Mouse (Mus musculus): Measurements from ENCODE around the gene Copa. TPM values are rescaled to one million over a fixed set of nuclear protein-coding genes. Genes with fewer than 3 reads are reported as not detected.

The Copa gene
- polyA plus RNA-seq, 1 experiment = 163 TPM

- peaks cover 42% of the 10 kb centered on the region for H3K36me3 ChIP-seq (ENCODE audit: control insufficient read depth, insufficient read depth, low read length, poor library complexity, severe bottlenecking)
- H3K4me3 ChIP-seq (ENCODE audit: low read depth, low read length) = no peak overlapping the region
- TF ChIP-seq EP300 (IDR thresholded peaks at IDR 0.05; ENCODE audit: insufficient read depth, low read depth, low read length) (no peak), CTCF (IDR thresholded peaks at IDR 0.05; ENCODE audit: low read depth, low read length) (no peak), POLR2A (IDR thresholded peaks at IDR 0.05; ENCODE audit: insufficient read depth, low read length) (no peak)
- H3K4me1 ChIP-seq (ENCODE audit: control insufficient read depth, insufficient read depth, low read length) = peaks cover 2% of the 10 kb centered on the region
- H3K27me3 ChIP-seq (ENCODE audit: control insufficient read depth, insufficient read depth, low read length, poor library complexity, severe bottlenecking) = no peaks in the 10 kb centered on the region
- H3K9me3 ChIP-seq (replicated peaks; ENCODE audit: control insufficient read depth, insufficient read depth, low read length, poor library complexity, severe bottlenecking) = no peaks in the 10 kb centered on the region
- no peak overlapping the region for H3K9ac ChIP-seq (ENCODE audit: low read depth, poor library complexity, severe bottlenecking)
- H3K27ac ChIP-seq (ENCODE audit: insufficient read depth, low read length) = no peak overlapping the region
These were observed 46.2 kb downstream of the Copa start for GRCm38 (mm10) chr1:172128563-172128962.

GRCm38 (mm10) chr1:172129108-172129507, 46.8 kb downstream of the Copa start:
- H3K9me3 ChIP-seq (replicated peaks; ENCODE audit: control insufficient read depth, insufficient read depth, low read length, poor library complexity, severe bottlenecking) = no peaks in the 10 kb centered on the region
- H3K36me3 ChIP-seq (ENCODE audit: control insufficient read depth, insufficient read depth, low read length, poor library complexity, severe bottlenecking) = peaks cover 47% of the 10 kb centered on the region
- no peaks in the 10 kb centered on the region for H3K27me3 ChIP-seq (ENCODE audit: control insufficient read depth, insufficient read depth, low read length, poor library complexity, severe bottlenecking)
- no peak overlapping the region for H3K27ac ChIP-seq (ENCODE audit: insufficient read depth, low read length)
- H3K4me1 ChIP-seq (ENCODE audit: control insufficient read depth, insufficient read depth, low read length) = peaks cover 2% of the 10 kb centered on the region
- no peak overlapping the region for H3K4me3 ChIP-seq (ENCODE audit: low read depth, low read length)
- H3K9ac ChIP-seq (ENCODE audit: low read depth, poor library complexity, severe bottlenecking) = no peak overlapping the region
- TF ChIP-seq CTCF (IDR thresholded peaks at IDR 0.05; ENCODE audit: low read depth, low read length) (peak; percentile 57), POLR2A (IDR thresholded peaks at IDR 0.05; ENCODE audit: insufficient read depth, low read length) (no peak)

- H3K36me3 ChIP-seq (ENCODE audit: control insufficient read depth, insufficient read depth, low read length, poor library complexity, severe bottlenecking) = peaks cover 54% of the 10 kb centered on the region
These were observed 47.5 kb downstream of the Copa start for GRCm38 (mm10) chr1:172129780-172130179.

GRCm38 (mm10) chr1:172132319-172132718, 50.0 kb downstream of the Copa start:
- Histone ChIP-seq H3K27me3 (ENCODE audit: control insufficient read depth, insufficient read depth, low read length, poor library complexity, severe bottlenecking) (no peaks in the 10 kb centered on the region), H3K27ac (ENCODE audit: insufficient read depth, low read length) (no peak overlapping the region), H3K4me3 (ENCODE audit: low read depth, low read length) (no peak overlapping the region), H3K9me3 (replicated peaks; ENCODE audit: control insufficient read depth, insufficient read depth, low read length, poor library complexity, severe bottlenecking) (no peaks in the 10 kb centered on the region), H3K36me3 (ENCODE audit: control insufficient read depth, insufficient read depth, low read length, poor library complexity, severe bottlenecking) (peaks cover 66% of the 10 kb centered on the region), H3K9ac (ENCODE audit: low read depth, poor library complexity, severe bottlenecking) (no peak overlapping the region), H3K4me1 (ENCODE audit: control insufficient read depth, insufficient read depth, low read length) (peaks cover 2% of the 10 kb centered on the region)
- TF ChIP-seq POLR2A (IDR thresholded peaks at IDR 0.05; ENCODE audit: insufficient read depth, low read length) (no peak), CTCF (IDR thresholded peaks at IDR 0.05; ENCODE audit: low read depth, low read length) (no peak), EP300 (IDR thresholded peaks at IDR 0.05; ENCODE audit: insufficient read depth, low read depth, low read length) (no peak)

More at GRCm38 (mm10) chr1:172129780-172130179, 47.5 kb downstream of the Copa start:
- Histone ChIP-seq H3K4me3 (ENCODE audit: low read depth, low read length) (no peak overlapping the region), H3K27me3 (ENCODE audit: control insufficient read depth, insufficient read depth, low read length, poor library complexity, severe bottlenecking) (no peaks in the 10 kb centered on the region), H3K9me3 (replicated peaks; ENCODE audit: control insufficient read depth, insufficient read depth, low read length, poor library complexity, severe bottlenecking) (no peaks in the 10 kb centered on the region), H3K4me1 (ENCODE audit: control insufficient read depth, insufficient read depth, low read length) (peaks cover 2% of the 10 kb centered on the region), H3K27ac (ENCODE audit: insufficient read depth, low read length) (no peak overlapping the region), H3K9ac (ENCODE audit: low read depth, poor library complexity, severe bottlenecking) (no peak overlapping the region)
- TF ChIP-seq EP300 (IDR thresholded peaks at IDR 0.05; ENCODE audit: insufficient read depth, low read depth, low read length) (no peak), CTCF (IDR thresholded peaks at IDR 0.05; ENCODE audit: low read depth, low read length) (no peak), POLR2A (IDR thresholded peaks at IDR 0.05; ENCODE audit: insufficient read depth, low read length) (no peak)

- Histone ChIP-seq H3K36me3 (ENCODE audit: control insufficient read depth, insufficient read depth, low read length, poor library complexity, severe bottlenecking) (peaks cover 65% of the 10 kb centered on the region), H3K27ac (ENCODE audit: insufficient read depth, low read length) (no peak overlapping the region), H3K4me3 (ENCODE audit: low read depth, low read length) (no peak overlapping the region), H3K27me3 (ENCODE audit: control insufficient read depth, insufficient read depth, low read length, poor library complexity, severe bottlenecking) (no peaks in the 10 kb centered on the region), H3K4me1 (ENCODE audit: control insufficient read depth, insufficient read depth, low read length) (no peaks in the 10 kb centered on the region), H3K9ac (ENCODE audit: low read depth, poor library complexity, severe bottlenecking) (no peak overlapping the region), H3K9me3 (replicated peaks; ENCODE audit: control insufficient read depth, insufficient read depth, low read length, poor library complexity, severe bottlenecking) (no peaks in the 10 kb centered on the region)
- TF ChIP-seq POLR2A (IDR thresholded peaks at IDR 0.05; ENCODE audit: insufficient read depth, low read length) (no peak), EP300 (IDR thresholded peaks at IDR 0.05; ENCODE audit: insufficient read depth, low read depth, low read length) (no peak), CTCF (IDR thresholded peaks at IDR 0.05; ENCODE audit: low read depth, low read length) (no peak)
These were observed 51.2 kb downstream of the Copa start for GRCm38 (mm10) chr1:172133535-172133934.

GRCm38 (mm10) chr1:172134072-172134471, 51.7 kb downstream of the Copa start:
- TF ChIP-seq EP300 (IDR thresholded peaks at IDR 0.05; ENCODE audit: insufficient read depth, low read depth, low read length) (no peak), CTCF (IDR thresholded peaks at IDR 0.05; ENCODE audit: low read depth, low read length) (no peak), POLR2A (IDR thresholded peaks at IDR 0.05; ENCODE audit: insufficient read depth, low read length) (no peak)
- no peaks in the 10 kb centered on the region for H3K4me1 ChIP-seq (ENCODE audit: control insufficient read depth, insufficient read depth, low read length)
- no peaks in the 10 kb centered on the region for H3K9me3 ChIP-seq (replicated peaks; ENCODE audit: control insufficient read depth, insufficient read depth, low read length, poor library complexity, severe bottlenecking)
- no peaks in the 10 kb centered on the region for H3K27me3 ChIP-seq (ENCODE audit: control insufficient read depth, insufficient read depth, low read length, poor library complexity, severe bottlenecking)
- H3K4me3 ChIP-seq (ENCODE audit: low read depth, low read length) = no peak overlapping the region
- H3K27ac ChIP-seq (ENCODE audit: insufficient read depth, low read length) = no peak overlapping the region
- peaks cover 60% of the 10 kb centered on the region for H3K36me3 ChIP-seq (ENCODE audit: control insufficient read depth, insufficient read depth, low read length, poor library complexity, severe bottlenecking)
- H3K9ac ChIP-seq (ENCODE audit: low read depth, poor library complexity, severe bottlenecking) = no peak overlapping the region

All from ES-Bruce4 (cell line).